Mouse (Mus musculus) heart, postnatal 4 days (tissue): ENCODE data around the gene Vsig10. TPM values are rescaled to one million over a fixed set of nuclear protein-coding genes. Genes with fewer than 3 reads are reported as not detected.
"Not testable (repeated sequence)": the region's sequence is repeated elsewhere in the genome, so short reads cannot be mapped to it uniquely, and the experiment has no call there.

Experiments used
- DNase-seq: peaks from one replicate; pipeline ENCODE4 v3.0.0; 2021
- total RNA-seq, 2 experiments: library from RNA; stranded (reverse); gene quantifications; 2 replicates each; pipeline ENCODE4 v1.2.3; 2021

Gene Vsig10
- total RNA-seq, 2 experiments from 2014 or later: 12.3 to 18.6 TPM

DNA sequence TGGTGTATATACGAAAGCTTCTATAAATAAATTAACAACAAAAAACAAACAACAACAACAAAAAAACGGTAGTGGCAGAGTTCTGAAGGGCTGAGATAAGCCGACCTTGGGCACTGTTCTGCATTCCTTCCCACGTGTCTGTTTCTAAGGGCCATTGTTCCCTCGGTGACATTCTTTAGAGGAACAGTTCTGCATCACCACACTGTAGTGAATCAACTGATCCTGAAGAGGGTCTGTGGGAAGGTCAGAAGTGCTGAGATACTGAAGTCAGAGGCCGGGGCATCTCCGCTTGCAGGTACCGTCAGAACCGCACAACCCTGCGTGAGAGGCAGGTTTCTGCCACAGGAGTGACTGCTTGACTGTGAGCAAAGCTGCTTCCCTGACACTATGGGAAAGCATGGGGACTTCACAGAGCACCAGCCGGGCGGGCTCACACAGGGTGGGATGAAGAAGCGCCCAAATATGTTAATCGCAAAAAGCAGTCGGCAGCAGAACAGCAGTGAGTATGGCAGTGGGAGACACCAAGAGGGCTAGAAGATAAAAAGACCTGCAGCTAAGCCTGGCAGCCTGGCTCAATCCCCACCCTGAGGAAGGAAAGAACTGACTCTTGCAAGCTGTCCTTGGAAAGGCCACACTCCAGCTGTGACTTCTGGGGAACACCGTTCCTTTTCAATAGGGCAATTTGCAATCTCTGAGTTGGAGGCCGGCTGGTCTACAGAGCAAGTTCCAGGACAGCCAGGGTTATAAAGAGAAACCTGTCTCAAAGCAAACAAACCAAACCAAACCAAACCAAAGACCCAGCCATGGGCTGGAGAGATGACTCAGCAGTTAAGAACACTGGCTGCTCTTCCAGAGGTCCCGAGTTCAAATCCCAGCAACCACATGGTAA lies 14.9 kb upstream of the Vsig10 start:
- no peak for DNase-seq

DNA sequence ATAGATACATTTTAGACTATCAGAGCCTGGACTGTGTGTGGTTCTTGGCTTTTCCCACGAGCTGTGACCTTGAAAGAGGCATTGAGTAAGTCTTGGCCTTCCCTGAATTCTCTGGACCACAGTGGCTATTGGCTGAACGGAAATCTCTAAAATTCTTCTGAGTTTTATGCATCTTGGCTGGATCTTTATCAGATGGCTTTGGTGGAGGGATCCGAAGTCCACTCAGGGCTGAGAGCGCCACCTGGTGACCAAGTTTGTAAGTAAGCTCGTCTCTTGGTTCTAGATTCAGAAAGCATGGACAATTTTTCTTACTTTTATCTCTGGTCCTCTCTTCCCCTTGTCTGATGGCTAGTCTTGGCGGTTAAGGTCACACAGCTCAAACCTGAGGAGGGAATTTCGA lies 13.9 kb upstream of the Vsig10 start:
- DNase-seq: peak; percentile 78

DNA sequence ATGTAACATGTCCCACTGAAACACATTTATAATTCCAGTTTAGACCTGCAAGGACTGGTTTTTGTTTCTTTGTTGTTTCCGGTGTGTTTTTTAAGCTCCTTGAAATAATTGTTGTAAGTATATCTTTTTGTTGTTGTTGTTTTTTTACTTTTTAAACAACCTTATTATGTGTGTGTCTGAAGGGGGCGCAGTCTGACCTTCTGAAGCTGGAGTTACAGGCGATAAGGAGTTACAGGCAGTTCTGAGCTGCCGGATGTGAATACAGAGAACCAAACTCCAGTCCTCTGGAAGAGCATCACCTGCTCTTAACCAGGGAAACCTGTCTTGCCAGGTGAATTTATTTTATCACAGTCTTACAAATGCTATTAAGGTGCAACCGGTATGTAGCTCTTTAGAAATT lies 13.1 kb upstream of the Vsig10 start:
- no peak for DNase-seq

DNA sequence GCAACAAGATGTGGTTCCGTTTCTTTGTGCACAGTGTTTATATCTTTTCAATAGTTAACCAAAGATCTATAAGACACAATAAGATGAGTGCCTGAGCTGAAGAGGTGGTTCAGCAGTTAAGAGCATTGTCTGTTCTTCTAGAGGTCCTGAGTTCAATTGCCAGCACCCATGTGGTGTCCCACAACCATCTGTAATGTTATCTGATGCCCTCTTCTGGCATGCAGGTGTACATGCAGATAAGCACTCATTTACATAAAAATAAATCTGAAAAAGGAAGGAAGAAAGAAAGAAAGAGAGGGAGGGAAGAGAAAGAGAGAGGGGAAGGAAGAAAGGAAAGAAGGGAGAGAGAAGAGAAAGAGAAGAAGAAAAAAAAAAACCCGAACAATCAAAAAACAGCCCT lies 12.1 kb upstream of the Vsig10 start:
- no peak for DNase-seq

DNA sequence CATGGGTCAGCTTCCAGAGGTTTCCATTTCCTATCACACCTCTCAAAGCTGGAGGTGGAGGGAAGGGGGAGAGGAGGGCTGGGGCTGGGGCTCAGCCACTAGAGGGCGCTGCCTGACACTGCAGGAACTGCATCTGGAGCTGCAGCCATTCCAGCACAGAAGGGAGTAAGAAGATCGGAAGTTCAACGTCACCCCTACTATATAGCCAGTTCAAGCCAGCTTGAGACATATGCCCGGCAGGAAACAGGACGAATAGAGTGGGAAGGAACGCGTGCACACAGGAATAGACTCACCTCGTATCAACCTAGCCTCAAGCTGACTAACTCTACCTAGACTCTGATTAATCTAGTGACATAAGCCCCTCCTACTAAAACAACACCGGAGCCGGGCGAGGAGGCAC lies 11.2 kb upstream of the Vsig10 start:
- DNase-seq: peak; percentile 84

DNA sequence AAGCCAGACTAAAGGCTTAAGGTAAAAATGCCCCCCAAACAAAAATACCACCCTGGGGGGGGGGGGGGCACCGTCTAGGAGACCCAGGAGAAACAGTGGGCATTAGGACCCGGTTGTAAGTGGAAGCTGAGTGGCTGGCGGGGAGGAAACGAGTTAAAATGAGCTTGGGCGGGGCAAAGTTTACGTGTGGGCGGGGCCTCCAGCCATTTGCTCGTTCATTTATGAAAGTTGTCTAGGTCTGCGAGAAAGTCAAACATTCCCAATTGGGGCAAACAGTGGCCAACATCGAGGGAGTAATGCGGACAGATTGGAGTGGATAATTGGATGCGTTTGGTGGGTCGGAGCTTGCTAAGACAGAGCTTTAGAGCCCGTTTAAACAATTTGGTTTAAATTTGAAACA lies 5.5 kb upstream of the Vsig10 start:
- DNase-seq: peak; percentile 61

DNA sequence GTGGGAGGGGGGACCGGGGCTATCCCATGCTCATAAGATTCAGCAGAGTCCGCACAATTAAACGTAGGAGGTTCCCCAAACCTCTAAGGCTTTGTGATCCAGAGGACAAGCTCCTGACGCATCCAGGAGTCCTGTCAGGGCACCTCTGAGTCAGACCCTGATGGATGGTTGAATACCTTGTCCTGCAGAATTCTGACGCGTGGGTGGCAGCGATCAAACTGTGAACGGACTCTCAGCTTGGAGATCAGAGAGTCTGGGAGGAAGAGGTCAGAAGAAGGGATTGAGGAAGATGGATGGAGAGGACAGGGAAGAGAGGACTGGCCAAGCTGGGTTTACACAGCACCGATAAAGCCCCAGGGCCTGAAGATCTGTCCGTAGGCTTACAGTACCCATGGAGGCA lies 5.0 kb upstream of the Vsig10 start:
- DNase-seq: no peak

DNA sequence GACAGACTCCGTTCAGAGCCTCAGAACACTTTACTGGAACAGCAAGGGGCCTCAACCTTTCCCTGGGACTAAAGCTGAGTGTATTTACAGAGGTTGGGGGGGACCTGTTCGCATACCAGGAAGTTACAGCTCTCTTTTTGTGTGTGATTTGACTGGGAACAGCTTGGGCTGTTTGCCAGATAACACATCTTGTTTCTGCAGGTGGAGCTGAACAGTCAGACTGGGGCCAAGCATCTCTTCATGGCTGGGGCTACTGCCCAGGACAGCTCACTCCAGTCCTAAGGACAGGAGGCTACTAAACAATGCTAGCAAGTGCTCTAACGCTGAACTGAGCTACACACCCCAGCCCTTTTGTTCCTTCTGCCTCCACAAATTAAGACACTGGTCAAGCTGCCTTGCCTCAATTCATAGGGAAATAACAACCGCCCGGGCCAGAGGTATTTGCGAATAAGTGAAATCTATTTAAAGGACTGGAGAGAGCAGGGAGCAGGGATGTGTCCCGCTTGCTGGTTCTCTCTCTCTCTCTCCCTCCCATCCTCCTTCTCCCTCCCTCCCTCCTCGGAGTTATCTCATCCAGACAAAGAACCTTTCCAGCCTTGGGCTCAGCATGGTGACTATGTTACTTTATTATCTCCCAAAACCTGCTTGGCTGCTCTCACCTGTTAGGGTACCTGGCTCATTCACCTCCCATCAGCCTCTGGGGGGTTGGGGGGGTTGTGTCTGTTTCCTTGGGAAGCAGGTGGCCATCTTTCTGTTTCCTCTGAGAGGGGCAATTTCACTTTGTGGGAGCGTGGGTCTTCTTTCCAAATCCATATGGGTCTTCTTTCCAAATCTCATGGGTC lies 4.1 kb upstream of the Vsig10 start:
- no peak for DNase-seq

DNA sequence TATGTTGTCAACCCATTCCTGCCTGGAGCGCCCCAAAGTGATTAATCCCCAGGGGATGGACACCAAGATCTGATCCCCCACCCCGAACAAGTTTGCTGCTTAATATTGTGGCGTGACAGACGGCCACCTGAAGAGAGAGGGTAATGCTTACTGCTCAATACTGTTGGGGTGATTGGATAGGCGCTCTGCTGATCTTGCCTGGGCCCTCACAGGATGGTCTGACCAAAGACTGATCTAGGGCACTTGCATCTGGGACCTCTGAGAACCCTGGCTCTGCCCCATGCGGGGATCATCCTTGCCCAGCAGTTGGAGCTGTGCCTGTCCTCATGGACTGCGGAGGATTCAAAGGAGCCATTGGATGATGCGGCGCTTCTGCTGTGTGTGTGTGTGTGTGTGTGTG lies 4.9 kb downstream of the Vsig10 start:
- DNase-seq: no peak

DNA sequence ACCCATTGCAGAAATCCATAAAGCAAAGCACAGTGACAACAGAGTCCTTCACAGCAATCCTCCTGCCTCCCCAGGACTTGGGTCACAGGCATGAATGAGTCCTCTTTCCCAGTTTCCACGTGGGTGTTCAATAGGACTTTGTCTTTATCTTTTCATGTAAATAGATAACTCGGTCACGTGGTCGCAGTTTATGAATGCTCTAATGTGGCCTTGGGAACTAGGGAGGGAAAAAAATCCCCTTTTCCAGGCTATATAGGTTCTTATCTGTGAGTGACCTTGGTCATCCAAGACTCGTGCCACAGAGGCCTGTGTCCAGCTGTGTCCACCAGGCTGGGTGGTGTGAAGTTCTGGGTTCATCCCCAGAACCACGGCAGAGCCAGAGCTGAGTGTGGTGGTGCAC lies 7.5 kb downstream of the Vsig10 start:
- DNase-seq: no peak

DNA sequence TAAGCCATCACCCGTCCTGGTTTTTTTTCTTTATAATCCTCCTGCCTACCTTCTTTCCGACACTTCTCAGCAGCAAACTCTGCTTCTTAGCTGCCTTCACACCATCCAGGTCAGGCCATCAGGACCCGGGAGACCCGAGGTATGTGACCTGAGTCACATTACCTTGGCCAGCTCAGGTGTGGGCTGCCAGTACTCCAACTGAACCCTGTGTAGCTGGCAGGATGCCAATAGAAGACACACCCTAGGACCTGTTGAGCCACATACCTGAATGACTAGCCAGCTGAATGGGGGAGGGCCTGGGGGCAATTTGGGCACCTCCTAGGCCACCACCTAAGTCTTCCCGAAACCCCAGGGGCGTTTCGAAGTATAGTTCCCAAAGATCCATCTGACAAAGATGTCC lies 11.6 kb downstream of the Vsig10 start:
- DNase-seq: no peak

DNA sequence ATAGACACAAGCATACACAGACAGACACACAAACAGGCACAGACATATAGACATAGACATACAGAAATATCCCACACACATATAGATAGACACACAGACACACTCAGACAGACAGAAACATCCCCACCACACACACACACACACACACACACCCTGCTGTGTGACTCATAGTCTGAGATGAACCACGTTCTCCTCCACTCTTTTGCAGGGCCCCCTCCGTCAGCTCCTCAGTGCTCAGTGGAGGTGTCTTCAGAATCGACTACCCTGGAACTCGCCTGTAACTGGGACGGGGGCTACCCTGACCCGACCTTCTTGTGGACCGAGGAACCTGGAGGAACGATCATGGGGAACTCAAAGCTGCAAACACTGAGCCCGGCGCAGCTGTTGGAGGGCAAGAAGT lies 19.1 kb downstream of the Vsig10 start:
- DNase-seq: no peak

DNA sequence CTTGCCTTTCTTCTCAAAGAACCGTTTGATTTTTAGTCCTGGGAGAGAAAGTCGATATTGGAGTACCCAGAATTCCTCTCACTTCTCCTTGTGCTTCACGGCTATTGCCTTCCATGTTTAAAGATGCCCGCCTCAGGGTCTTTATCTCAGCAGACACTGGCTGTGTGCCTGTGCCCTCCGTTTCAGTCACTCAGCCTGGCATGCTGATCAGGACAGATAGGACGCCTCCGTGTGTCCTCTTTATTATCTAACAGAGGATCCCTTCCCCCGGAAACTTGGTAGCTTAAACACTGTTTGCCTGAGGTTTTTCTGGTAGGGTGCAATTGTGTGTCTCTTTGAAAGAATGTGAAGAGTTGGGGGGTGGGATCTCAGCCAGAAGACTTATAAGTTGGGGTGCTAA lies 19.6 kb downstream of the Vsig10 start:
- DNase-seq: no peak

DNA sequence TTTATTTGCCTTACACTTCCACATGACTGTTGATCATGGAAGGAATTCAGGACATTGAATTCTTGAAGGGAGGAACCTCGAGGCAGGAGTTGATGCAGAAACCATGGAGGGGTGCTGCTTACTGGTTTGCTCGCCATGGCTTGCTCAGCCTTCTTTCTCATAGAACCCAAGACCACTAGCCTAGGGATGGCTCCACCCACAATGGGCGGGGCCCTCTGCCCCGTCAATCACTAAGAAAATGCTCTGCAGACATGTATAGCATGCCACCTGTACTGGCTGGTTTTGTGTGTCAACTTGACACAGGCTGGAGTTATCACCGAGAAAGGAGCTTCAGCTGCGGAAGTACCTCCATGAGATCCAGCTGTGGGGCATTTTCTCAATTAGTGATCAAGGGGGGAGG lies 21.2 kb downstream of the Vsig10 start:
- DNase-seq: no peak

DNA sequence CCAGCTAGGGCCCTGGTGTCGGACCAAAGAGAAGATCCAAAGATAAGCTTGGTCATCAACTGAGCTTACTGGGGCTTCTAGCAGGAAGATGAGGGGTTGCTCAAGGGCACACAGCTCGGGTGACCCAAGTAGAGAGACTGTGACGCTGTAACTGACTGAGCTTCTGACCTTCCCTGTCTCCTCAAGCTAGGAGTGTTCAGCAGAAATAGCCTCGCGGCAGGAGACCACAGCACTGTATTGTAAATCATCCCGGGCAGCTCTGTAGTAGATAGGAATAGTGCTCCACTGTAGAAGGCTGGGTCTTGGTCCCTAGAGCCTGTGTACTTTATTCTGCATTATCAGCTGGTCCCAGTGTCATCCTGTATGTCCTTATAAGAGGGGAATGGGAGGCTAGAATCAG lies 23.0 kb downstream of the Vsig10 start:
- no peak for DNase-seq

DNA sequence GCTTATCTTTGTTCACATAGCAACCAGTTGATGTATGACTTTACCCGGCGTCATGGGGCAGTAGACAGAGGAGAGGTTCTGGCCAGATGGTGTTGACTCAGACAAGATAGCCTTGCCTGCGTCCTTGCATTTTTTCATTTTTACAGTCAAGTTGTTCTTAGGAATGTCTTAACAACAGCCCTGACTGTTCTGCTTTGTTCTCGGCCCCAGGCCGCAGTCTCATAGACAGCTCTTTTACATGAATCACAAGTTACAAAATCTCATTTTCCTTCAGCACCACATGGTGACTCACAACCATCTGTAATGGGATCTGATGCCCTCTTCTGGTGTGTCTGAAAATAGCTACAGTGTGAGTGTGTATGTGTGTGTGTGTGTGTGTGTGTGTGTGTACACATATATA lies 25.6 kb downstream of the Vsig10 start:
- DNase-seq: not testable (repeated sequence)

DNA sequence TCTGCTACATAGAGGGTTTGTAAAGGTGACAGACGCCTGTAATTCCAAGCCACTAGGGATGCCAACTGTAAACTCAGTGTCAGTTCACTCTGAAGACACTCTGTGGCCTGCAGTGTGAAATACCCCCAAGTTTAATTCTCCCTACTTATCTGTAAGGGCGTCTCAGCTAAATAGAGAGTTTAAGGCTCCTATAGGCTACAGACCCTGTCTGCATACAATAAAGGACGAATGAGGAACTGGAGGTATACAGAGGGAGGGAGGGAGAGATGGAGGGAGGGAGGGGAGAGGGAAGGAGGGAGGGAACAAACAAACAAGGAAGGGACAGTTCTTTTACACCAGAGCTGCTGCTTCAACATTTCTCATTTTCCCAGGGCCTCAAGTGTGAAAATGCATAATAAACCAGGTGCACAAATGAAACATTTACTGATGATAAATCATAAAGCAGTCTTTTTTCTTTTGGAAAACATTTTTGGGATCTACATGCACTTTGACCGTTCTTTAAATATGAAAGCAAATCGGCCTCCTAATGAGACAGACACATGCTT lies 26.6 kb downstream of the Vsig10 start:
- no peak for DNase-seq

DNA sequence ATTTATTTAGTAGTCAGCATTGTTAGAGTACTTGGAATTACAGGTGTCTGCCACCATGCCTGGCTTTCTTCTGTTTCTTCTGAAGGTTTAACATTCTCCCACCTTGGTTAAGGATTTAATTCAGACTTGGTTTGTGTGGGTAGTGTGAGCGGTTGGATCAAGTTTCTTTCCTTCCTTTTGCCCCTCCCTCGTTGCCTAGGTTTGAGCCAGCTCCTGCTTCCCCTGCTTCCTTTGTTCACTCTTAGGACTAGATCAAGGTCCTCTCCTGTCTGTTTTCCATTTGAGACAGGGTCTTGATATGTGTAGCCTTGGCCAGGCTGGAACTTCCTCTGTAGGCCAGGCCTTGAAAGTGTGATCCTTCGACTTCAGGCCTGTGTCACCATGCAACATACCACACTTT lies 27.4 kb downstream of the Vsig10 start:
- no peak for DNase-seq

DNA sequence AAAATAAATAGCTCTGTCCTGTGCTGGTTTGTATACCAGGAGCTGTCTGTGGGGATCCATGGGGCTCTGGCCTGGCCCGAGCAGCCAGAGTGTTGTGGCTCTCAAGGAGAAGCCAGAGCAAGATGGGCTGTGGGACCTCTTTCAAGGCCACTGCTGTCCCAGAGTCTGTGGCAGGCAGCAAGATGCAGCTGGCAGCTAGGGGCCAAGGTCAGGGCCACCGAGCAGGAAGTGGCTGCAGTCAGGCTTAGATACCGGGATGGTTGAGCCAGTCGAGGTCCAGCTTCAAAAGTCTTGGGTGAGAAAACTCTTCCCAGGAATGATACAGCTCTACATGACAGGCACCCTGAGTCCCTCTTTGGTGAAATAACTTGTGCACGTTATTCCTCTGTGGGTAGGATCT lies 28.1 kb downstream of the Vsig10 start:
- DNase-seq: no peak

DNA sequence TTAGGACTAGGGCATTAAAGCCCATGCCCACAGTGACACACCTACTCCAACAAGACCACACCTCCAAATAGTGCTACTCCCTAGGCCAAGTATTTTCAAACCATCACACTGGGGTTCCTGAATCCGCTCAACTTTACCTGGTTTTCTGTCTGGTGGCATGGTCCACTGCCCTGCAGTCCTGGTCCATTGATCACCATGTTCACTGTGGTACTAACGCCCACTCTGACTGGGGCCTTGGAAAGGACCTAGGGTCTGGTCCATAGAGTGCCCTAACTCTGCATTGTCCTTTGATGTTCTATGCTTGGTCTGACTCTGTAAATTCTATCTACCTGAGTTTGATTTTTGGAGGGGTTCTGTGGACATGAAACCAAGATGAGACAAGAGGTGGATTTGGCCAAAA lies 29.0 kb downstream of the Vsig10 start:
- no peak for DNase-seq

DNA sequence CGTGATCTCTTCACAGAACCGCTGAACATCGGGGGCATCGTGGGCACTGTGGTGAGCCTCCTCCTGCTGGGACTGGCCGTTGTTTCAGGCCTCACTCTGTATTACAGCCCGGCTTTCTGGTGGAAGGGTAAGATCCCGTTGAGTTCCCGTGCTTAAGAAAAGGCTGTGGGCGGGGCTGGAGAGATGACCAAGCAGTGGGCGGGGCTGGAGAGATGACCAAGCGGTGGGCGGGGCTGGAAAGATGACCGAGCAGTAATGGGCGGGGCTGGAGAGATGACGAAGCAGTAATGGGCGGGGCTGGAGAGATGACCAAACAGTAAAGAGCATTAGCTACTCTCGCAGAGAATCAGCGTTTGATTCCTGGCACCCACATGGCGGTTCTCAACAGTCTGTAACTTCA lies 29.4 kb downstream of the Vsig10 start:
- DNase-seq: peak; percentile 72

DNA sequence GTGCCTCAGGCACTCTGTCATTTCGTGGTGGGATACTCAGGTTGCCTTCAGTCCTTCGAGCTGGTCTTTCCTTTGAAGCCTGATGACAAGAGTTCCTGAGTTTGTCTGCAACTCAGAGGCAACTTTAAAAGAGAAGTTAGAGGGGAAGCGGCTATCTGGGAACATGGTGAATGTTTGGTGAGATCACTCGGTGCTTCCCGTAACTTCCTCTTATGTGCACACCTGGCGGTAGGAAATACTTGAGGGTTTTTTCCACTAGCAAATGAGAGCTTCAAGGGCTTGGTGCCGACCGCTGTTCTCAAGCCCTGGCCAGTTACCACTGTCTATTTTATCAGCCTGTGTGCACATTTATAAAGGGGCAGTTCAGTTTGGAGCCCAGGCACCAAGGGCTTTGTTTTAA lies 35.2 kb downstream of the Vsig10 start:
- DNase-seq: no peak

DNA sequence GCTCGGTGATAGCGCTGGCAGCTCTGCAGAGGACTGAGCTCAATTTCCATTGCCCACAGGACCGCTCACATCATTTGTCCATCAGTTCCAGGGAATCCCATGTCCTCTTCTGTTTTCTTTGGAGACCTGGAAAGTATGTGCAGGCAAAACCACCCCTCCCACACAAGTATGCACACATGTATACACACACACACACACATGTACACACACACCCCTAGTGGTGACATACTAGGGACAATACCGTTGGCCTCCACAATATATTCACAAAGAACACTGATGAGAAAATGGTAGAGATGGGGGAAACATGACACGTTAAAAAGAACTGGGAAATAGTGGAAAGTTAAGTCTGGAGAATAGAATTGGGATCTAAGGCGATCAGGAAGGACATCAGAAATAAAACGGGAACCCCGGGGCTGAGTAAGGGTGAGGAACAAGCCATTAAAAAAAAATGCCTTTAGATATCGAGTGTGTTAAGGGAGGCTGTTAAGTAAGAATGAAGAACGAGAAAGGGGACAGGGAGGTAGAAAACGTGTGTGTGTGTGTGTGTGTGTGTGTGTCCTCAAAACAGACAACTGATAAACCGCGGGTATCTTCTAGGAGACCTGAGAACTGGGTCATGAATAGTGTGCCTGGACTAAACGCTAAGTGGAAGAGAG lies 36.9 kb downstream of the Vsig10 start:
- no peak for DNase-seq
